Mouse (Mus musculus) liver, embryonic 14.5 days (tissue): Measurements from ENCODE around the gene Tmtc2. TPM values are rescaled to one million over a fixed set of nuclear protein-coding genes. Genes with fewer than 3 reads are reported as not detected.

Experiments used
- ATAC-seq: fragments of 200-750 bp; cut with Nextera tagmentation; 2 replicates; pipeline ENCODE4 v1.8.0; 2017; ENCODE audit warnings: moderate number of reproducible peaks, mild to moderate bottlenecking, moderate library complexity; ENCODE audit not compliant: insufficient read depth
- DNase-seq, 3 experiments: peaks; one replicate each; pipeline ENCODE4 v3.0.0-alpha.2; 2012 to 2013; ENCODE audit warnings: low read depth in 3 of 3, low spot score in 3 of 3
- H3K27ac ChIP-seq: fragments of 300-500 bp; sonication (generic); 2 replicates; pipeline ENCODE4 v1.5.1; 2014; ENCODE audit warnings: moderate library complexity, mild to moderate bottlenecking, control low read depth, inconsistent platforms
- H3K27me3 ChIP-seq: fragments of 300-500 bp; sonication (generic); 2 replicates; pipeline ENCODE4 v1.6.1; 2014; ENCODE audit warnings: mild to moderate bottlenecking, low read length, moderate library complexity; ENCODE audit not compliant: control insufficient read depth, insufficient read depth
- H3K36me3 ChIP-seq: fragments of 300-500 bp; sonication (generic); replicated peaks from 2 replicates; pipeline ENCODE4 v1.6.1; 2014; ENCODE audit warnings: low read depth; ENCODE audit not compliant: control insufficient read depth, insufficient read depth
- H3K4me1 ChIP-seq, 2 experiments: fragments of 200-500 bp in 1 of 2; fragments of 300-500 bp in 1 of 2; sonication (generic) in 1 of 2; replicated peaks; 2 replicates each; pipeline ENCODE4 v1.6.1; 2012 to 2014; ENCODE audit warnings: antibody characterized with exemption in 1 of 2, inconsistent platforms in 1 of 2, low read length in 1 of 2; ENCODE audit not compliant: control insufficient read depth in 2 of 2, insufficient read depth in 2 of 2
- H3K4me2 ChIP-seq: fragments of 300-500 bp; sonication (generic); 2 replicates; pipeline ENCODE4 v1.6.1; 2014; ENCODE audit warnings: low read depth, mild to moderate bottlenecking, control low read depth, moderate library complexity
- H3K4me3 ChIP-seq, 2 experiments: fragments of 200-500 bp in 1 of 2; fragments of 300-500 bp in 1 of 2; sonication (generic) in 1 of 2; 2 replicates each; pipeline ENCODE4 v1.5.1; 2012 to 2014; ENCODE audit warnings: low read depth in 2 of 2, low read length in 2 of 2, mild to moderate bottlenecking in 2 of 2, control low read depth in 1 of 2, inconsistent platforms in 1 of 2, moderate library complexity in 1 of 2; ENCODE audit not compliant: insufficient read depth in 1 of 2
- H3K9ac ChIP-seq: fragments of 300-500 bp; sonication (generic); replicated peaks from 2 replicates; pipeline ENCODE4 v1.6.1; 2014; ENCODE audit warnings: mild to moderate bottlenecking, control low read depth, moderate library complexity
- H3K9me3 ChIP-seq: fragments of 300-500 bp; sonication (generic); 2 replicates; pipeline ENCODE4 v1.6.1; 2016; ENCODE audit warnings: low read length, mixed read lengths; ENCODE audit not compliant: control insufficient read depth
- CTCF ChIP-seq: IDR thresholded peaks from 2 replicates; pipeline ENCODE4 v1.5.1; 2016; ENCODE audit warnings: antibody characterized with exemption, low read depth, control low read depth
- EP300 ChIP-seq: IDR thresholded peaks from 2 replicates; pipeline ENCODE4 v1.6.1; 2016; ENCODE audit warnings: antibody characterized with exemption, low read depth
- WGBS: fragments of 180-500 bp; shearing (Covaris S2); extraction: QIAGEN DNeasy Blood & Tissue Kit; methylation state at CpG from one replicate; pipeline ENCODE4 v1.1.7; 2014; ENCODE audit not compliant: insufficient replicate concordance; 5-methylcytosine and 5-hydroxymethylcytosine counted together
- polyA plus RNA-seq, 2 experiments: library from polyadenylated mRNA; depleted of rRNA in 1 of 2; stranded (reverse) in 1 of 2; unstranded in 1 of 2; fragments of >200 nt; fragmentation: Nextera tagmentation in 1 of 2; extraction: Ambion mirVana in 1 of 2; gene quantifications; 2 replicates each; pipeline versions ENCODE4 v1.2.1 to v1.2.3; 2012 to 2014

The Tmtc2 gene
- polyA plus RNA-seq, 2 experiments = 0.33 to 0.44 TPM

GRCm38 (mm10) chr10:105402481-105402779 is 171.8 kb downstream of the Tmtc2 start:
- Histone ChIP-seq H3K9me3 (no peaks in the 10 kb centered on the region), H3K36me3 (no peaks in the 10 kb centered on the region), H3K4me2 (no peak overlapping the region), H3K4me3 (no peak overlapping the region), H3K27ac (no peak overlapping the region), H3K4me1 (peaks cover 0 to 2% of the 10 kb centered on the region in 2 experiments; a peak in 3 of 4 replicates), H3K9ac (no peak overlapping the region), H3K27me3 (no peaks in the 10 kb centered on the region)
- DNase-seq (no peak), ATAC-seq (no peak)
- TF ChIP-seq CTCF (no peak), EP300 (no peak)
- WGBS = 72% methylated on average over 5 of the region's 5 CpGs

GRCm38 (mm10) chr10:105401754-105402480 is 172.3 kb downstream of the Tmtc2 start:
- WGBS = 79% methylated on average over 11 of the region's 11 CpGs
- ATAC-seq = no peak
- DNase-seq = no peak
- H3K27ac ChIP-seq = no peak overlapping the region
- H3K27me3 ChIP-seq = no peaks in the 10 kb centered on the region
- peaks cover 0 to 2% of the 10 kb centered on the region in 2 experiments; a peak in 3 of 4 replicates for H3K4me1 ChIP-seq
- TF ChIP-seq CTCF (no peak), EP300 (no peak)
- no peaks in the 10 kb centered on the region for H3K36me3 ChIP-seq
- H3K4me2 ChIP-seq = no peak overlapping the region
- no peaks in the 10 kb centered on the region for H3K9me3 ChIP-seq
- H3K9ac ChIP-seq = no peak overlapping the region
- H3K4me3 ChIP-seq = no peak overlapping the region

GRCm38 (mm10) chr10:105399316-105399715 is 174.9 kb downstream of the Tmtc2 start:
- Histone ChIP-seq H3K36me3 (no peaks in the 10 kb centered on the region), H3K4me3 (no peak overlapping the region), H3K9me3 (no peaks in the 10 kb centered on the region), H3K27ac (no peak overlapping the region), H3K4me2 (no peak overlapping the region), H3K9ac (no peak overlapping the region), H3K27me3 (no peaks in the 10 kb centered on the region), H3K4me1 (no peaks in the 10 kb centered on the region; a peak in 1 of 4 replicates)
- ATAC-seq (no peak), DNase-seq (no peak)
- WGBS = 14% methylated on average over 5 of the region's 5 CpGs
- TF ChIP-seq EP300 = no peak
- no peak for TF ChIP-seq CTCF

GRCm38 (mm10) chr10:105384065-105384464 is 190.2 kb downstream of the Tmtc2 start:
- H3K9me3 ChIP-seq = no peaks in the 10 kb centered on the region
- no peak overlapping the region for H3K9ac ChIP-seq
- H3K4me3 ChIP-seq = no peak overlapping the region
- DNase-seq (no peak), ATAC-seq (no peak)
- no peak overlapping the region for H3K27ac ChIP-seq
- no peaks in the 10 kb centered on the region for H3K4me1 ChIP-seq
- H3K4me2 ChIP-seq = no peak overlapping the region
- 49% methylated on average over 4 of the region's 4 CpGs for WGBS
- no peaks in the 10 kb centered on the region for H3K27me3 ChIP-seq
- no peaks in the 10 kb centered on the region for H3K36me3 ChIP-seq
- TF ChIP-seq CTCF (no peak), EP300 (no peak)

GRCm38 (mm10) chr10:105381705-105382104 is 192.5 kb downstream of the Tmtc2 start:
- Histone ChIP-seq H3K4me1 (no peaks in the 10 kb centered on the region), H3K4me2 (no peak overlapping the region), H3K27ac (no peak overlapping the region), H3K9ac (no peak overlapping the region), H3K27me3 (no peaks in the 10 kb centered on the region), H3K9me3 (no peaks in the 10 kb centered on the region), H3K4me3 (no peak overlapping the region), H3K36me3 (no peaks in the 10 kb centered on the region)
- no peak for ATAC-seq
- TF ChIP-seq CTCF = no peak
- no peak for TF ChIP-seq EP300
- DNase-seq = no peak
- WGBS = 55% methylated on average over 1 of the region's 1 CpGs
